Mouse (Mus musculus) midbrain, embryonic 11.5 days (tissue): ENCODE data around the gene Dpy19l3. TPM values are rescaled to one million over a fixed set of nuclear protein-coding genes. Genes with fewer than 3 reads are reported as not detected.

Experiments
- ATAC-seq: fragments of 200-750 bp; cut with Nextera tagmentation; 2 replicates; pipeline ENCODE4 v1.8.0; 2017; ENCODE audit warnings: moderate TSS enrichment, moderate library complexity; ENCODE audit not compliant: low FRiP score
- DNase-seq: peaks from one replicate; pipeline ENCODE4 v3.0.0; 2015; ENCODE audit warnings: low spot score; ENCODE audit errors: missing footprints
- H3K27ac ChIP-seq: fragments of 300-500 bp; sonication (generic); 2 replicates; pipeline ENCODE4 v1.5.1; 2014; ENCODE audit warnings: low read depth, low read length
- H3K27me3 ChIP-seq: fragments of 300-500 bp; sonication (generic); 2 replicates; pipeline ENCODE4 v1.6.1; 2014; ENCODE audit warnings: mild to moderate bottlenecking, low read length, moderate library complexity, mixed read lengths; ENCODE audit not compliant: control insufficient read depth, insufficient read depth
- H3K36me3 ChIP-seq: fragments of 300-500 bp; sonication (generic); 2 replicates; pipeline ENCODE4 v1.6.1; 2014; ENCODE audit warnings: mild to moderate bottlenecking, low read length, moderate library complexity, mixed read lengths; ENCODE audit not compliant: control insufficient read depth, insufficient read depth
- H3K4me1 ChIP-seq: fragments of 300-500 bp; sonication (generic); 2 replicates; pipeline ENCODE4 v1.6.1; 2014; ENCODE audit warnings: low read length; ENCODE audit not compliant: control insufficient read depth, insufficient read depth
- H3K4me2 ChIP-seq: fragments of 300-500 bp; sonication (generic); 2 replicates; pipeline ENCODE4 v1.6.1; 2014; ENCODE audit warnings: mild to moderate bottlenecking, moderate library complexity
- H3K4me3 ChIP-seq: fragments of 300-500 bp; sonication (generic); 2 replicates; pipeline ENCODE4 v1.5.1; 2014; ENCODE audit warnings: low read depth, low read length
- H3K9ac ChIP-seq: fragments of 300-500 bp; sonication (generic); 2 replicates; pipeline ENCODE4 v1.6.1; 2014; ENCODE audit warnings: low read length
- H3K9me3 ChIP-seq: fragments of 300-500 bp; sonication (generic); 2 replicates; pipeline ENCODE4 v1.6.1; 2016; ENCODE audit warnings: low read length; ENCODE audit not compliant: control insufficient read depth
- WGBS: fragments of 180-500 bp; shearing (Covaris S2); extraction: QIAGEN DNeasy Blood & Tissue Kit; methylation state at CpG from one replicate; pipeline ENCODE4 v1.1.7; 2014; 5-methylcytosine and 5-hydroxymethylcytosine counted together
- polyA plus RNA-seq: library from polyadenylated mRNA; unstranded; fragments of >200 nt; fragmentation: Nextera tagmentation; extraction: Ambion mirVana; gene quantifications from 2 replicates; pipeline ENCODE4 v1.2.1, GENCODE M21; 2014

Dpy19l3 gene
- polyA plus RNA-seq, 1 experiment from 2014 or later, result 37.2 TPM

GRCm38 (mm10) chr7:35718421-35719178, 35.7 kb downstream of the Dpy19l3 start:
- Histone ChIP-seq H3K9ac (no peak overlapping the region), H3K36me3 (peaks cover 21% of the 10 kb centered on the region), H3K27ac (no peak overlapping the region), H3K4me1 (no peaks in the 10 kb centered on the region), H3K27me3 (no peaks in the 10 kb centered on the region), H3K9me3 (no peaks in the 10 kb centered on the region), H3K4me3 (no peak overlapping the region), H3K4me2 (no peak overlapping the region)
- DNase-seq (no peak), ATAC-seq (no peak)
- WGBS, result 92% methylated on average over 8 of the region's 8 CpGs

GRCm38 (mm10) chr7:35710366-35710765, 43.9 kb downstream of the Dpy19l3 start:
- Histone ChIP-seq H3K36me3 (peaks cover 10% of the 10 kb centered on the region; the same call in 1 of the 2 replicates), H3K9me3 (no peaks in the 10 kb centered on the region)

GRCm38 (mm10) chr7:35708101-35708500, 46.2 kb downstream of the Dpy19l3 start:
- Histone ChIP-seq H3K4me1 (no peaks in the 10 kb centered on the region), H3K27ac (no peak overlapping the region), H3K4me3 (no peak overlapping the region), H3K9ac (no peak overlapping the region), H3K36me3 (peaks cover 7% of the 10 kb centered on the region; the same call in 1 of the 2 replicates), H3K4me2 (no peak overlapping the region), H3K27me3 (no peaks in the 10 kb centered on the region), H3K9me3 (no peaks in the 10 kb centered on the region)
- DNase-seq, result no peak
- WGBS, result 92% methylated on average over 16 of the region's 16 CpGs
- ATAC-seq, result no peak

More at GRCm38 (mm10) chr7:35710366-35710765, 43.9 kb downstream of the Dpy19l3 start:
- no peak overlapping the region for H3K4me2 ChIP-seq
- H3K27ac ChIP-seq, result no peak overlapping the region
- ATAC-seq (no peak), DNase-seq (no peak)
- no peak overlapping the region for H3K4me3 ChIP-seq
- H3K9ac ChIP-seq, result no peak overlapping the region
- no peaks in the 10 kb centered on the region for H3K4me1 ChIP-seq
- no peaks in the 10 kb centered on the region for H3K27me3 ChIP-seq
- WGBS, result 91% methylated on average over 5 of the region's 5 CpGs

GRCm38 (mm10) chr7:35699005-35699404, 55.2 kb downstream of the Dpy19l3 start:
- Histone ChIP-seq H3K4me1 (no peaks in the 10 kb centered on the region), H3K4me3 (no peak overlapping the region), H3K9me3 (no peaks in the 10 kb centered on the region), H3K4me2 (no peak overlapping the region), H3K27me3 (no peaks in the 10 kb centered on the region), H3K9ac (no peak overlapping the region), H3K36me3 (peaks cover 4% of the 10 kb centered on the region; the same call in 1 of the 2 replicates), H3K27ac (no peak overlapping the region)
- no peak for DNase-seq
- no peak for ATAC-seq
- WGBS, result 92% methylated on average over 8 of the region's 8 CpGs

GRCm38 (mm10) chr7:35698073-35698472, 56.2 kb downstream of the Dpy19l3 start:
- ATAC-seq (no peak), DNase-seq (no peak)
- WGBS, result 97% methylated on average over 1 of the region's 1 CpGs
- Histone ChIP-seq H3K27ac (no peak overlapping the region), H3K4me2 (no peak overlapping the region), H3K27me3 (no peaks in the 10 kb centered on the region), H3K36me3 (0 out of 2 replicates have a peak, but pooled peaks cover 2% of the 10 kb centered on the region), H3K9ac (no peak overlapping the region), H3K4me3 (no peak overlapping the region), H3K4me1 (no peaks in the 10 kb centered on the region), H3K9me3 (no peaks in the 10 kb centered on the region)

- Histone ChIP-seq H3K4me3 (no peak overlapping the region), H3K4me2 (no peak overlapping the region), H3K9me3 (no peaks in the 10 kb centered on the region), H3K27me3 (no peaks in the 10 kb centered on the region), H3K27ac (no peak overlapping the region), H3K9ac (no peak overlapping the region), H3K4me1 (peaks cover 7% of the 10 kb centered on the region; the same call in 1 of the 2 replicates), H3K36me3 (peaks cover 4% of the 10 kb centered on the region; the same call in 1 of the 2 replicates)
- no peak for ATAC-seq
- 92% methylated on average over 12 of the region's 12 CpGs for WGBS
- DNase-seq, result no peak
These were observed 61.6 kb downstream of the Dpy19l3 start for GRCm38 (mm10) chr7:35692641-35693040.

- no peak for ATAC-seq
- no peak overlapping the region for H3K9ac ChIP-seq
- H3K4me3 ChIP-seq, result no peak overlapping the region
- H3K27ac ChIP-seq, result no peak overlapping the region
- whole genome bisulfite sequencing, result 92% methylated on average over 14 of the region's 14 CpGs
- H3K36me3 ChIP-seq, result peaks cover 4% of the 10 kb centered on the region; the same call in 1 of the 2 replicates
- no peaks in the 10 kb centered on the region for H3K27me3 ChIP-seq
- no peak overlapping the region for H3K4me2 ChIP-seq
- peaks cover 13% of the 10 kb centered on the region; the same call in 1 of the 2 replicates for H3K4me1 ChIP-seq
- DNase-seq, result no peak
- no peaks in the 10 kb centered on the region for H3K9me3 ChIP-seq
These were observed 62.1 kb downstream of the Dpy19l3 start for GRCm38 (mm10) chr7:35692117-35692516.

GRCm38 (mm10) chr7:35688781-35689349, 65.4 kb downstream of the Dpy19l3 start:
- H3K4me1 ChIP-seq, result peaks cover 21% of the 10 kb centered on the region
- H3K4me2 ChIP-seq, result no peak overlapping the region
- DNase-seq (no peak), ATAC-seq (no peak)
- peaks cover 4% of the 10 kb centered on the region; the same call in 1 of the 2 replicates for H3K36me3 ChIP-seq
- H3K9ac ChIP-seq, result no peak overlapping the region
- H3K27me3 ChIP-seq, result no peaks in the 10 kb centered on the region
- H3K27ac ChIP-seq, result no peak overlapping the region
- 89% methylated on average over 11 of the region's 11 CpGs for WGBS
- no peaks in the 10 kb centered on the region for H3K9me3 ChIP-seq
- no peak overlapping the region for H3K4me3 ChIP-seq

- 56% methylated on average over 9 of the region's 9 CpGs for WGBS
- ATAC-seq, result no peak
- Histone ChIP-seq H3K36me3 (peaks cover 4% of the 10 kb centered on the region; the same call in 1 of the 2 replicates), H3K9me3 (no peaks in the 10 kb centered on the region), H3K4me2 (no peak overlapping the region), H3K27me3 (no peaks in the 10 kb centered on the region), H3K27ac (no peak overlapping the region), H3K4me3 (no peak overlapping the region), H3K4me1 (peaks cover 23% of the 10 kb centered on the region), H3K9ac (no peak overlapping the region)
- no peak for DNase-seq
These were observed 66.0 kb downstream of the Dpy19l3 start for GRCm38 (mm10) chr7:35688276-35688675.
